Mouse (Mus musculus) CH12.LX (cell line): ENCODE results near the gene Man1a. TPM values are rescaled to one million over a fixed set of nuclear protein-coding genes. Genes with fewer than 3 reads are reported as not detected.
A peak's percentile ranks its signal among the peaks of the same experiment; 100 is the strongest.

Source experiments
- DNase-seq: peaks from one replicate; pipeline ENCODE4 v3.0.0-alpha.2; 2013; ENCODE audit errors: extremely low read depth
- H3K27ac ChIP-seq: 2 replicates; pipeline ENCODE4 v1.5.1; 2012; ENCODE audit warnings: low read depth, mild to moderate bottlenecking, control low read depth, moderate library complexity; ENCODE audit not compliant: insufficient read depth
- H3K27me3 ChIP-seq: replicated peaks from 2 replicates; pipeline ENCODE3; 2012; ENCODE audit warnings: inconsistent platforms
- H3K36me3 ChIP-seq, 2 experiments: replicated peaks in 1 of 2; 2 replicates each; pipeline versions ENCODE3 to v1.6.1; 2012; ENCODE audit warnings: inconsistent platforms in 1 of 2, low read length in 1 of 2, mild to moderate bottlenecking in 1 of 2, mixed read lengths in 1 of 2, moderate library complexity in 1 of 2; ENCODE audit not compliant: control insufficient read depth in 1 of 2, insufficient read depth in 1 of 2
- H3K4me1 ChIP-seq, 2 experiments: 2 replicates each; pipeline ENCODE4 v1.6.1; 2012; ENCODE audit warnings: inconsistent platforms in 1 of 2, moderate library complexity in 1 of 2; ENCODE audit not compliant: insufficient read depth in 2 of 2, control insufficient read depth in 1 of 2
- H3K4me2 ChIP-seq: 2 replicates; pipeline ENCODE4 v1.6.1; 2012; ENCODE audit warnings: low read depth, mild to moderate bottlenecking, control low read depth; ENCODE audit not compliant: poor library complexity, insufficient read depth, severe bottlenecking
- H3K4me3 ChIP-seq, 3 experiments: fragments of 150-350 bp in 1 of 3; sonication (generic) in 1 of 3; replicated peaks in 1 of 3; 2 replicates each; pipeline versions ENCODE3 to v1.5.1; 2011 to 2012; ENCODE audit warnings: low read depth in 2 of 3, low read length in 2 of 3, mild to moderate bottlenecking in 2 of 3, moderate library complexity in 2 of 3, control low read depth in 1 of 3, improper control_type of control experiment in 1 of 3, inconsistent platforms in 1 of 3, mixed read lengths in 1 of 3; ENCODE audit not compliant: poor library complexity in 1 of 3
- H3K79me2 ChIP-seq: replicated peaks from 2 replicates; pipeline ENCODE4 v1.6.1; 2012; ENCODE audit warnings: mild to moderate bottlenecking, moderate library complexity; ENCODE audit not compliant: control insufficient read depth, poor library complexity, insufficient read depth, severe bottlenecking; ENCODE audit errors: extremely low read depth
- H3K9ac ChIP-seq: 2 replicates; pipeline ENCODE4 v1.6.1; 2012; ENCODE audit warnings: low read depth, mild to moderate bottlenecking, control low read depth, moderate library complexity; ENCODE audit not compliant: insufficient read depth
- H3K9me3 ChIP-seq: replicated peaks from 2 replicates; pipeline ENCODE3; 2012; ENCODE audit warnings: low read length, inconsistent platforms, mixed read lengths
- BHLHE40 ChIP-seq: IDR thresholded peaks from 2 replicates; pipeline ENCODE4 v1.6.1; 2011; ENCODE audit warnings: mild to moderate bottlenecking, low read depth, low read length, improper control_type of control experiment
- CHD1 ChIP-seq: IDR thresholded peaks from 2 replicates; pipeline ENCODE4 v1.6.1; 2012; ENCODE audit warnings: low read depth, low read length, improper control_type of control experiment, inconsistent platforms
- CHD2 ChIP-seq: IDR thresholded peaks from 2 replicates; pipeline ENCODE4 v1.6.1; 2011; ENCODE audit warnings: low read length, improper control_type of control experiment
- CTCF ChIP-seq, 2 experiments: IDR thresholded peaks in 1 of 2; conservative IDR thresholded peaks in 1 of 2; 2 replicates each; pipeline ENCODE4 v1.5.1; 2011 to 2012; ENCODE audit warnings: low read depth in 2 of 2, low read length in 2 of 2, improper control_type of control experiment in 1 of 2, inconsistent platforms in 1 of 2, mild to moderate bottlenecking in 1 of 2, moderate library complexity in 1 of 2
- E2F4 ChIP-seq: IDR thresholded peaks from 2 replicates; pipeline ENCODE4 v1.6.1; 2011; ENCODE audit warnings: low read depth, low read length, improper control_type of control experiment; ENCODE audit not compliant: insufficient replicate concordance
- ELF1 ChIP-seq: IDR thresholded peaks from 2 replicates; pipeline ENCODE4 v1.6.1; 2014; ENCODE audit warnings: low read depth, mild to moderate bottlenecking, inconsistent platforms, low read length, improper control_type of control experiment
- EP300 ChIP-seq: IDR thresholded peaks from 2 replicates; pipeline ENCODE4 v1.6.1; 2011; ENCODE audit warnings: low read length, improper control_type of control experiment
- ETS1 ChIP-seq: conservative IDR thresholded peaks from 2 replicates; pipeline ENCODE4 v1.6.1; 2012; ENCODE audit warnings: low read depth, mild to moderate bottlenecking, inconsistent platforms, low read length, improper control_type of control experiment, moderate library complexity
- GABPA ChIP-seq: IDR thresholded peaks from 2 replicates; pipeline ENCODE4 v1.6.1; 2012; ENCODE audit warnings: low read depth, low read length, improper control_type of control experiment, inconsistent platforms; ENCODE audit not compliant: insufficient replicate concordance
- HCFC1 ChIP-seq: IDR thresholded peaks from 2 replicates; pipeline ENCODE4 v1.6.1; 2012; ENCODE audit warnings: low read depth, mild to moderate bottlenecking, inconsistent platforms, low read length, improper control_type of control experiment
- IRF4 ChIP-seq: IDR thresholded peaks from 2 replicates; pipeline ENCODE4 v1.6.1; 2014; ENCODE audit warnings: low read depth, mild to moderate bottlenecking, inconsistent platforms, low read length, improper control_type of control experiment
- JUN ChIP-seq: IDR thresholded peaks from 2 replicates; pipeline ENCODE4 v1.6.1; 2011; ENCODE audit warnings: low read depth, mild to moderate bottlenecking, low read length, improper control_type of control experiment, moderate library complexity; ENCODE audit not compliant: insufficient read depth
- JUND ChIP-seq: conservative IDR thresholded peaks from 2 replicates; pipeline ENCODE4 v1.6.1; 2011; ENCODE audit warnings: low read depth, low read length, improper control_type of control experiment
- KAT2A ChIP-seq: IDR thresholded peaks from 2 replicates; pipeline ENCODE4 v1.6.1; 2012; ENCODE audit warnings: low read length, improper control_type of control experiment, inconsistent platforms; ENCODE audit not compliant: insufficient replicate concordance
- MAFK ChIP-seq: IDR thresholded peaks from 2 replicates; pipeline ENCODE4 v1.6.1; 2011; ENCODE audit warnings: low read length, improper control_type of control experiment; ENCODE audit not compliant: insufficient replicate concordance
- MAX ChIP-seq: IDR thresholded peaks from 2 replicates; pipeline ENCODE4 v1.6.1; 2011; ENCODE audit warnings: low read length, improper control_type of control experiment
- MAZ ChIP-seq: IDR thresholded peaks from 2 replicates; pipeline ENCODE4 v1.6.1; 2012; ENCODE audit warnings: low read depth, mild to moderate bottlenecking, inconsistent platforms, low read length, improper control_type of control experiment, moderate library complexity
- MEF2A ChIP-seq: IDR thresholded peaks from 2 replicates; pipeline ENCODE4 v1.6.1; 2014; ENCODE audit warnings: low read depth, mild to moderate bottlenecking, inconsistent platforms, low read length, improper control_type of control experiment, borderline replicate concordance
- MXI1 ChIP-seq: IDR thresholded peaks from 2 replicates; pipeline ENCODE4 v1.6.1; 2011; ENCODE audit warnings: mild to moderate bottlenecking, low read depth, low read length, improper control_type of control experiment
- MYC ChIP-seq: IDR thresholded peaks from 2 replicates; pipeline ENCODE4 v1.6.1; 2011; ENCODE audit warnings: low read depth, mild to moderate bottlenecking, improper control_type of control experiment, low read length
- NELFE ChIP-seq: IDR thresholded peaks from 2 replicates; pipeline ENCODE4 v1.6.1; 2011; ENCODE audit warnings: low read depth, low read length, improper control_type of control experiment
- NRF1 ChIP-seq: IDR thresholded peaks from 2 replicates; pipeline ENCODE4 v1.6.1; 2014; ENCODE audit warnings: low read depth, mild to moderate bottlenecking, inconsistent platforms, low read length, improper control_type of control experiment, moderate library complexity
- PAX5 ChIP-seq: IDR thresholded peaks from 2 replicates; pipeline ENCODE4 v1.6.1; 2012; ENCODE audit warnings: low read length, inconsistent platforms, mixed read lengths
- POLR2A ChIP-seq: IDR thresholded peaks from 2 replicates; pipeline ENCODE4 v1.6.1; 2011; ENCODE audit warnings: low read depth, mild to moderate bottlenecking, improper control_type of control experiment, low read length
- POLR2AphosphoS2 ChIP-seq: IDR thresholded peaks from 2 replicates; pipeline ENCODE4 v1.6.1; 2011; ENCODE audit warnings: low read depth, low read length, improper control_type of control experiment
- RAD21 ChIP-seq: IDR thresholded peaks from 2 replicates; pipeline ENCODE4 v1.6.1; 2011; ENCODE audit warnings: low read depth, mild to moderate bottlenecking, low read length, improper control_type of control experiment, moderate library complexity
- RCOR1 ChIP-seq: conservative IDR thresholded peaks from 2 replicates; pipeline ENCODE4 v1.6.1; 2012; ENCODE audit warnings: low read depth, mild to moderate bottlenecking, inconsistent platforms, low read length, improper control_type of control experiment
- SIN3A ChIP-seq: IDR thresholded peaks from 2 replicates; pipeline ENCODE4 v1.6.1; 2012; ENCODE audit warnings: low read length, improper control_type of control experiment, inconsistent platforms
- SMC3 ChIP-seq: IDR thresholded peaks from 2 replicates; pipeline ENCODE4 v1.6.1; 2011; ENCODE audit warnings: low read depth, low read length, improper control_type of control experiment
- TBP ChIP-seq: conservative IDR thresholded peaks from 2 replicates; pipeline ENCODE4 v1.6.1; 2011; ENCODE audit warnings: low read depth, low read length, improper control_type of control experiment
- TCF12 ChIP-seq: IDR thresholded peaks from 2 replicates; pipeline ENCODE4 v1.6.1; 2014; ENCODE audit warnings: low read depth, mild to moderate bottlenecking, inconsistent platforms, low read length, improper control_type of control experiment
- UBTF ChIP-seq: IDR thresholded peaks from 2 replicates; pipeline ENCODE4 v1.6.1; 2012; ENCODE audit warnings: low read depth, mild to moderate bottlenecking, inconsistent platforms, low read length, improper control_type of control experiment, moderate library complexity
- USF1 ChIP-seq: IDR thresholded peaks from 2 replicates; pipeline ENCODE4 v1.6.1; 2014; ENCODE audit warnings: low read depth, mild to moderate bottlenecking, inconsistent platforms, low read length, improper control_type of control experiment
- USF2 ChIP-seq: conservative IDR thresholded peaks from 2 replicates; pipeline ENCODE4 v1.6.1; 2011; ENCODE audit warnings: low read depth, low read length, improper control_type of control experiment
- ZC3H11A ChIP-seq: IDR thresholded peaks from 2 replicates; pipeline ENCODE4 v1.6.1; 2012; ENCODE audit warnings: low read depth, mild to moderate bottlenecking, inconsistent platforms, low read length, improper control_type of control experiment
- ZKSCAN1 ChIP-seq: IDR thresholded peaks from 2 replicates; pipeline ENCODE4 v1.6.1; 2012; ENCODE audit warnings: low read depth, inconsistent platforms, low read length, improper control_type of control experiment, borderline replicate concordance
- ZMIZ1 ChIP-seq: IDR thresholded peaks from 2 replicates; pipeline ENCODE4 v1.6.1; 2012; ENCODE audit warnings: low read depth, mild to moderate bottlenecking, inconsistent platforms, low read length, improper control_type of control experiment
- ZNF384 ChIP-seq: IDR thresholded peaks from 2 replicates; pipeline ENCODE4 v1.6.1; 2012; ENCODE audit warnings: low read depth, low read length, improper control_type of control experiment, inconsistent platforms
- dilution Hi-C: fragments of 300-500 bp; cut with MboI; formaldehyde crosslinking; loops from 2 replicates; pipeline ENCODE4 v1.14.3; 2020; ENCODE audit warnings: low sequenced_read_pairs; ENCODE audit not compliant: extremely low pct_unique_long_range_greater_than_20kb, extremely low pct_ligation_motif_present
- in situ Hi-C: fragments of 300-500 bp; cut with MboI; formaldehyde crosslinking; loops from 3 replicates; pipeline ENCODE4 v1.14.3; 2019; ENCODE audit warnings: low sequenced_read_pairs, low pct_ligation_motif_present, low pct_unique_long_range_greater_than_20kb, mixed read lengths
- polyA plus RNA-seq: library from polyadenylated mRNA; unstranded; fragments of >175 nt; gene quantifications from 2 replicates; pipeline ENCODE4 v1.2.1, GENCODE M21; 2012; ENCODE audit warnings: low read depth; ENCODE audit not compliant: insufficient read length
- total RNA-seq, 2 experiments: library from RNA; depleted of rRNA; stranded (reverse); fragments of 300-350 nt in 1 of 2; fragments of >200 nt in 1 of 2; gene quantifications; 2 replicates each; pipeline ENCODE4 v1.2.3; 2012 to 2014

The Man1a gene
- total and polyA plus RNA-seq, 3 experiments = 104 to 211 (median 191) TPM

GRCm38 (mm10) chr10:53925456-53925855 is 151.0 kb downstream of the Man1a start:
- no peak overlapping the region for H3K4me2 ChIP-seq
- peaks cover 42 to 77% of the 10 kb centered on the region in 2 experiments for H3K36me3 ChIP-seq

GRCm38 (mm10) chr10:53922236-53922635 is 154.2 kb downstream of the Man1a start:
- Histone ChIP-seq H3K9me3 (no peaks in the 10 kb centered on the region), H3K4me3 (no peak overlapping the region), H3K4me1 (peaks cover 11 to 37% of the 10 kb centered on the region in 2 experiments), H3K27ac (no peak overlapping the region), H3K79me2 (0 out of 2 replicates have a peak, but pooled peaks cover 2% of the 10 kb centered on the region), H3K36me3 (peaks cover 54 to 80% of the 10 kb centered on the region in 2 experiments), H3K9ac (no peak overlapping the region), H3K27me3 (no peaks in the 10 kb centered on the region), H3K4me2 (no peak overlapping the region)
- no peak for TF ChIP-seq MXI1
- no peak for TF ChIP-seq JUN
- TF ChIP-seq NRF1 = no peak
- TF ChIP-seq ZMIZ1 = no peak
- no peak for TF ChIP-seq MYC
- no peak for TF ChIP-seq ZKSCAN1
- TF ChIP-seq SMC3 = no peak
- no peak for TF ChIP-seq ELF1
- no peak for TF ChIP-seq MAX
- TF ChIP-seq EP300 = no peak
- TF ChIP-seq GABPA = no peak
- no peak for TF ChIP-seq POLR2AphosphoS2
- no peak for TF ChIP-seq KAT2A
- TF ChIP-seq NELFE = no peak
- TF ChIP-seq CHD1 = no peak
- TF ChIP-seq CTCF (conservative IDR thresholded peaks at IDR 0.05 in 1 of 2, IDR thresholded peaks at IDR 0.05 in 1 of 2; ENCODE audit: low read depth in 2 of 2, low read length in 2 of 2) = no peak
- no peak for TF ChIP-seq E2F4
- no peak for TF ChIP-seq RCOR1
- no peak for DNase-seq
- in situ Hi-C loops (no loop called here), dilution Hi-C loops (no loop called here)

More at GRCm38 (mm10) chr10:53925456-53925855, 151.0 kb downstream of the Man1a start:
- Histone ChIP-seq H3K4me3 (no peak overlapping the region), H3K79me2 (0 out of 2 replicates have a peak, but pooled peaks cover 2% of the 10 kb centered on the region), H3K4me1 (peaks cover 20 to 58% of the 10 kb centered on the region in 2 experiments)
- TF ChIP-seq ZC3H11A (no peak), CHD1 (no peak), RCOR1 (peak; percentile 95), MYC (peak; percentile 82), BHLHE40 (peak; percentile 99), JUN (peak; percentile 98), NRF1 (no peak), KAT2A (no peak), RAD21 (no peak), E2F4 (no peak), PAX5 (no peak), MAFK (peak; percentile 86), ZMIZ1 (no peak), ELF1 (no peak), IRF4 (peak; percentile 98), POLR2A (no peak), USF2 (peak; percentile 98), TBP (no peak), USF1 (peak; percentile 94), EP300 (peak; percentile 100), MXI1 (no peak), MAX (peak; percentile 96), JUND (peak; percentile 97), TCF12 (peak; percentile 99), MEF2A (peak; percentile 96), SIN3A (peak; percentile 84; the same call in 1 of the 2 replicates), SMC3 (no peak), GABPA (no peak), ZNF384 (peak; percentile 75), CTCF (conservative IDR thresholded peaks at IDR 0.05 in 1 of 2, IDR thresholded peaks at IDR 0.05 in 1 of 2; ENCODE audit: low read depth in 2 of 2, low read length in 2 of 2) (no peak), POLR2AphosphoS2 (no peak), ETS1 (peak; percentile 100), NELFE (no peak), MAZ (0 out of 2 replicates have a peak, but pooled peaks have one; percentile 55), CHD2 (peak; percentile 89), HCFC1 (no peak), UBTF (no peak), ZKSCAN1 (no peak)
- TF ChIP-seq, all 38 proteins: peak for 18
- Histone ChIP-seq H3K27me3 (no peaks in the 10 kb centered on the region), H3K9me3 (no peaks in the 10 kb centered on the region), H3K9ac (no peak overlapping the region), H3K27ac (peak overlapping the region; percentile 13; the same call in 1 of the 2 replicates)
- DNase-seq = peak; percentile 97
- in situ Hi-C loops (no loop called here), dilution Hi-C loops (no loop called here)
